Mouse (Mus musculus): ENCODE results near the gene Mcu. TPM values are rescaled to one million over a fixed set of nuclear protein-coding genes. Genes with fewer than 3 reads are reported as not detected.

Gene Mcu
- polyA plus RNA-seq, 1 experiment from 2014 or later = 57.2 TPM

DNA sequence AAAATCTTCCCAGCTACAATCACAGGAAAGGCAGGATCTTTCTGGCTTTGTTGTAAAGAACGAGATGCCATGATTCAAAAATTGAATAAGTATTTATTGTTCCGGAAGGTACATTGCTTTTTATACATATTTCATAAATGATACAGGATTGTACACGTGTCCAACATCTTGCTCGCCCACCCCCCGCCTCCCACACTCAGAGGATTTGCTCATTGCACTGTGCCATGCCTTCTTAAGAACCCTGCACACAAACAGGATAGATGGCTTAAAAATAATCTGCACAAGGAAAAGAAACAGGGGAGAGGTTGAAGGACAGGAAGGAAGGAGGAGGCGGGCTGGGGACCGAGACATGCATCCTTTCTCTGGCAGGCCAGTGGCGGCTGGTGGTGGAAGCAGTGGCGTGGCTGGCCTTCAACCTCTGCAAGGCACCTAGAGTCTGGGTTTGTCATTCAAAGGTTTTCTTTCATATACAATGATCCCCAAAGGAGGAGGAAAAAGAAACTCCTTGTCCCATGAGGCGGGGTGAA lies 169.5 kb downstream of the Mcu start:
- H3K36me3 ChIP-seq (ENCODE audit: control insufficient read depth, insufficient read depth, low read length) = 0 out of 2 replicates have a peak, but pooled peaks cover 3% of the 10 kb centered on the region
- H3K9ac ChIP-seq (ENCODE audit: low read length) = no peak overlapping the region
- no peak overlapping the region for H3K4me2 ChIP-seq (replicated peaks; ENCODE audit: low read depth)
- no peak overlapping the region for H3K4me3 ChIP-seq (ENCODE audit: low read depth, low read length)
- H3K27me3 ChIP-seq (ENCODE audit: control insufficient read depth, insufficient read depth, low read length) = no peaks in the 10 kb centered on the region
- H3K4me1 ChIP-seq (replicated peaks; ENCODE audit: control insufficient read depth, insufficient read depth) = no peaks in the 10 kb centered on the region
- no peak for DNase-seq (ENCODE audit: low spot score)
- 82% methylated on average over 10 of the region's 10 CpGs for WGBS
- TF ChIP-seq CTCF (IDR thresholded peaks at IDR 0.05; ENCODE audit: low read depth) = no peak
- no peak for TF ChIP-seq EP300 (optimal IDR thresholded peaks at IDR 0.05)
- no peak for ATAC-seq (ENCODE audit: low FRiP score, low TSS enrichment)
- H3K27ac ChIP-seq (replicated peaks) = no peak overlapping the region
- no peaks in the 10 kb centered on the region for H3K9me3 ChIP-seq (ENCODE audit: control insufficient read depth, low read length)

DNA sequence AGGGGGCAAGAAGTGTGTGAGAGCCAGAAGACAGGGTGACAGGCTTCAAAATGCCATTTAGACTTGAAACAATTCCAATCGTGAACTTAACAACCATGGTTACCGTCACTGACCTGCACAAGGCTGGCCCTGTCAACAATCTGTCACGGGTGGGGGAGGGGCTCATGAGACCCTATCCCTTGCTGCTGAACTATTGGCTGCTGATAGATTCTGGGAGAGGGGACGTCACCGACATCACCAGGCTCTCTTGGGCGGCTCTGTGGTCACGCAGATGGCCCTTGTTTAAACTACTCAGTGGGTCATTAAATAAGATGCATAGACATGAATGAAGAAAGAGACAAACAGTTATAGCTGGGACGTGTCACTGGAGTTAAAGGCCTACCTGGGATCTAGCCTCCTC lies 171.9 kb downstream of the Mcu start:
- ATAC-seq (ENCODE audit: low FRiP score, low TSS enrichment) (no peak), DNase-seq (ENCODE audit: low spot score) (no peak)
- TF ChIP-seq CTCF (IDR thresholded peaks at IDR 0.05; ENCODE audit: low read depth) = no peak
- TF ChIP-seq EP300 (optimal IDR thresholded peaks at IDR 0.05) = no peak
- Histone ChIP-seq H3K36me3 (ENCODE audit: control insufficient read depth, insufficient read depth, low read length) (0 out of 2 replicates have a peak, but pooled peaks cover 3% of the 10 kb centered on the region), H3K27ac (replicated peaks) (no peak overlapping the region), H3K4me1 (replicated peaks; ENCODE audit: control insufficient read depth, insufficient read depth) (peaks cover 3% of the 10 kb centered on the region; the same call in 1 of the 2 replicates), H3K9me3 (ENCODE audit: control insufficient read depth, low read length) (no peaks in the 10 kb centered on the region), H3K4me2 (replicated peaks; ENCODE audit: low read depth) (no peak overlapping the region), H3K4me3 (ENCODE audit: low read depth, low read length) (no peak overlapping the region), H3K9ac (ENCODE audit: low read length) (no peak overlapping the region), H3K27me3 (ENCODE audit: control insufficient read depth, insufficient read depth, low read length) (no peaks in the 10 kb centered on the region)
- 42% methylated on average over 8 of the region's 8 CpGs for WGBS

DNA sequence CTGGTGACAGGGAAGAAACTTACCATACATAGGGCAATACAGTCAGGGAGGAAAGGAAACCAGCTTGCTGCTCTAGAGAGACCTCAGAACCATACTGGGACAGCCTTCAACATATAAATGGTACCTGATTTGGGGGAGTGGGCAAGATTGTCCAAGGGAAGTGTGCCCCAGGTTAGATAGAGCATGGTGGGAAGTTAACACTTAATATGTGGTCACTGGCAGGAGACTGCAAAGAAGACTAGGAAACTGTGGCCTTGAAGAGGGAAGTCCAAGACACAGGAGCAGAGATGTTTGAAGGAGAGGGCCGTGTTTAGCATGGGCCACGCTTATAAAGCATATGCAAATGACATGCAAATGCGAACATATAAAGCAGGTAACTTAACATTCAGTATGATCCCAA lies 172.4 kb downstream of the Mcu start:
- ATAC-seq (ENCODE audit: low FRiP score, low TSS enrichment) (no peak), DNase-seq (ENCODE audit: low spot score) (no peak)
- Histone ChIP-seq H3K36me3 (ENCODE audit: control insufficient read depth, insufficient read depth, low read length) (0 out of 2 replicates have a peak, but pooled peaks cover 3% of the 10 kb centered on the region), H3K9ac (ENCODE audit: low read length) (no peak overlapping the region), H3K4me2 (replicated peaks; ENCODE audit: low read depth) (no peak overlapping the region), H3K27ac (replicated peaks) (no peak overlapping the region), H3K4me3 (ENCODE audit: low read depth, low read length) (no peak overlapping the region), H3K4me1 (replicated peaks; ENCODE audit: control insufficient read depth, insufficient read depth) (peaks cover 3% of the 10 kb centered on the region; the same call in 1 of the 2 replicates), H3K9me3 (ENCODE audit: control insufficient read depth, low read length) (no peaks in the 10 kb centered on the region), H3K27me3 (ENCODE audit: control insufficient read depth, insufficient read depth, low read length) (no peaks in the 10 kb centered on the region)
- no peak for TF ChIP-seq CTCF (IDR thresholded peaks at IDR 0.05; ENCODE audit: low read depth)
- TF ChIP-seq EP300 (optimal IDR thresholded peaks at IDR 0.05) = no peak
- 76% methylated on average over 3 of the region's 3 CpGs for WGBS

DNA sequence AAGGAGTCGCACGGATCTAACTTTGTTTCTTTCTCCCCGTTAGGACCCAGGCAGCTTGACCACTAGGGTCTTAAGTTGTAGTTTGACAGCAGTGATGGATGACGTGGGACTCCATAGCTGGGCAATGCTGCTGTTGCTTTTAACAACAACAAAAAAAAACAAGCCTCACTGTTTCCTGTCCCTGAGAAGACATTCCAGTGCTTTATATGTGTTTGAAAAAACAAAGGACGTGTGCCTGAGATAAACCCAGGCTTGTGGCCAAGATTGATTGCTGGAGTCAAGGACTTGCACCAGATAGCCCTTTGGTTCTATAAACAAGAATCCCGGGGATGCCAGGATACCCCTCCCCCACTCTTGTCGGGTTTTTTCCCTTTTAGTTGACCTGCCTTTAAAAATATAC lies 173.3 kb downstream of the Mcu start:
- Histone ChIP-seq H3K36me3 (ENCODE audit: control insufficient read depth, insufficient read depth, low read length) (0 out of 2 replicates have a peak, but pooled peaks cover 3% of the 10 kb centered on the region), H3K9ac (ENCODE audit: low read length) (no peak overlapping the region), H3K4me3 (ENCODE audit: low read depth, low read length) (no peak overlapping the region), H3K27ac (replicated peaks) (no peak overlapping the region), H3K9me3 (ENCODE audit: control insufficient read depth, low read length) (no peaks in the 10 kb centered on the region), H3K4me1 (replicated peaks; ENCODE audit: control insufficient read depth, insufficient read depth) (peaks cover 3% of the 10 kb centered on the region; the same call in 1 of the 2 replicates), H3K27me3 (ENCODE audit: control insufficient read depth, insufficient read depth, low read length) (no peaks in the 10 kb centered on the region), H3K4me2 (replicated peaks; ENCODE audit: low read depth) (no peak overlapping the region)
- 11% methylated on average over 7 of the region's 7 CpGs for WGBS
- DNase-seq (ENCODE audit: low spot score) (no peak), ATAC-seq (ENCODE audit: low FRiP score, low TSS enrichment) (no peak)
- TF ChIP-seq CTCF (IDR thresholded peaks at IDR 0.05; ENCODE audit: low read depth) (no peak), EP300 (optimal IDR thresholded peaks at IDR 0.05) (no peak)

DNA sequence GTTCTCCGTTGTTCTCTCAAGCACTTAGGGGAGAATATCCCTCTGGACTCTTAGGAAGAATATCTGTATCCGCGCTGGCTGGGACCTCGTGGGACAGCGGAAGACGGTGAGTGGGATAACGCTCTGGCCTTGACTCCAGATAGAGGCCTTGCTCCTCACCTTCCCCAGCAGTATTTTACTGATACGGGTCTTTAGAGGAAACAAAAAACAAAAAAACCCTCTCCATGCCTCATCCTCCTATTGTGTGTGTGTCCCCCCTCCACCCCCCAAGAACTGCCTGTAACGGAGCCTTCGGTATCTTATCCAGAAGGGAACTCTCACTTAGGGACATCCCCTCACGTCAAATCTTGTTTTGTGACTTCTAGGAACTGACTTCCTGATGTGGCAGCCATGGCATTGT lies 174.8 kb downstream of the Mcu start, which contains the start of gene Oit3:
Gene Oit3, minus strand, starts transcription at position 44 of the 400 bp plus-strand sequence.
- no peak for DNase-seq (ENCODE audit: low spot score)
- ATAC-seq (ENCODE audit: low FRiP score, low TSS enrichment) = no peak
- Histone ChIP-seq H3K9ac (ENCODE audit: low read length) (no peak within 1 kb of the TSS), H3K4me3 (ENCODE audit: low read depth, low read length) (no peak within 1 kb of the TSS), H3K27ac (replicated peaks) (no peak within 1 kb of the TSS), H3K4me1 (replicated peaks; ENCODE audit: control insufficient read depth, insufficient read depth) (peaks cover 3% of the 10 kb centered on the region; the same call in 1 of the 2 replicates), H3K36me3 (ENCODE audit: control insufficient read depth, insufficient read depth, low read length) (no peaks in the 10 kb centered on the region), H3K27me3 (ENCODE audit: control insufficient read depth, insufficient read depth, low read length) (no peaks in the 10 kb centered on the region), H3K9me3 (ENCODE audit: control insufficient read depth, low read length) (no peaks in the 10 kb centered on the region), H3K4me2 (replicated peaks; ENCODE audit: low read depth) (no peak within 1 kb of the TSS)
- TF ChIP-seq EP300 (optimal IDR thresholded peaks at IDR 0.05) = no peak
- no peak for TF ChIP-seq CTCF (IDR thresholded peaks at IDR 0.05; ENCODE audit: low read depth)
- WGBS = 82% methylated on average over 11 of the region's 11 CpGs

DNA sequence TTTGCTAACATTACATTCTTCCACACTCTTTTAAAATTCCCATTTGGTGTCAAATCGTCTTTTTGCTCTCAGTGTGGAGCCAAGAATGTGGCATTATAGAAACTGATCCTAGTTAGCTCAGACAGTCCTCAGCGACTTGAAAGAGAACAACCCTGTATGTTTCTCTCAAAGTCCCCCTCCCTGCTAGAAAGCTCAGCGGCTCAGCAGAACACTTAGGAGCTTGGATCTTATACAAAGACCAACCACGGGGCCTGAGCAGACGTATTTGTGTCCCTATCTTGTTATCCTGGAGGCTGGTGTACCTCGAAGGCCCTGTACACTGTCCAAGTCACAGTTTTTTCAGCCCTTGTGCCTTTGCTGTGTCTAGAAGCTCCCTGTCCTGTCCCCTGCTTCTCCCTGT lies 176.3 kb downstream of the Mcu start:
- TF ChIP-seq CTCF (IDR thresholded peaks at IDR 0.05; ENCODE audit: low read depth) = no peak
- no peak for TF ChIP-seq EP300 (optimal IDR thresholded peaks at IDR 0.05)
- no peaks in the 10 kb centered on the region for H3K9me3 ChIP-seq (ENCODE audit: control insufficient read depth, low read length)
- H3K4me2 ChIP-seq (replicated peaks; ENCODE audit: low read depth) = no peak overlapping the region
- 43% methylated on average over 6 of the region's 6 CpGs for WGBS
- ATAC-seq (ENCODE audit: low FRiP score, low TSS enrichment) (no peak), DNase-seq (ENCODE audit: low spot score) (no peak)
- H3K36me3 ChIP-seq (ENCODE audit: control insufficient read depth, insufficient read depth, low read length) = no peaks in the 10 kb centered on the region
- H3K4me1 ChIP-seq (replicated peaks; ENCODE audit: control insufficient read depth, insufficient read depth) = peaks cover 3% of the 10 kb centered on the region; the same call in 1 of the 2 replicates
- 0 out of 2 replicates have a peak overlapping the region, but pooled peaks have one; percentile 53 for H3K27ac ChIP-seq (replicated peaks)
- no peak overlapping the region for H3K4me3 ChIP-seq (ENCODE audit: low read depth, low read length)
- H3K9ac ChIP-seq (ENCODE audit: low read length) = no peak overlapping the region
- no peaks in the 10 kb centered on the region for H3K27me3 ChIP-seq (ENCODE audit: control insufficient read depth, insufficient read depth, low read length)

Measured in stomach, postnatal 0 days (tissue).